Mouse (Mus musculus): Measurements from ENCODE around the gene Il20rb.

- no peak for TF ChIP-seq POLR2A (IDR thresholded peaks at IDR 0.05; ENCODE audit: borderline replicate concordance, extremely low read depth, low read depth, low read length)
- no peak for TF ChIP-seq CTCF (IDR thresholded peaks at IDR 0.05; ENCODE audit: insufficient read depth, low read length)
These were observed 34.2 kb downstream of the Il20rb start for GRCm38 (mm10) chr9:100452432-100452831.
